Mouse (Mus musculus) CH12.LX (cell line): ENCODE measurements at regions not wholly inside any gene's neighbourhood (a gene's known extent, or its start where the extent isn't known, plus 50 kb on each side); places are given as distances from the start of the nearest gene placed in this dataset.

Source experiments
- DNase-seq: peaks from one replicate; pipeline ENCODE4 v3.0.0-alpha.2; 2013; ENCODE audit errors: extremely low read depth
- H3K27ac ChIP-seq: 2 replicates; pipeline ENCODE4 v1.5.1; 2012; ENCODE audit warnings: low read depth, mild to moderate bottlenecking, control low read depth, moderate library complexity; ENCODE audit not compliant: insufficient read depth
- H3K27me3 ChIP-seq: replicated peaks from 2 replicates; pipeline ENCODE3; 2012; ENCODE audit warnings: inconsistent platforms
- H3K36me3 ChIP-seq, 2 experiments: replicated peaks in 1 of 2; 2 replicates each; pipeline versions ENCODE3 to v1.6.1; 2012; ENCODE audit warnings: inconsistent platforms in 1 of 2, low read length in 1 of 2, mild to moderate bottlenecking in 1 of 2, mixed read lengths in 1 of 2, moderate library complexity in 1 of 2; ENCODE audit not compliant: control insufficient read depth in 1 of 2, insufficient read depth in 1 of 2
- H3K4me1 ChIP-seq, 2 experiments: 2 replicates each; pipeline ENCODE4 v1.6.1; 2012; ENCODE audit warnings: inconsistent platforms in 1 of 2, moderate library complexity in 1 of 2; ENCODE audit not compliant: insufficient read depth in 2 of 2, control insufficient read depth in 1 of 2
- H3K4me2 ChIP-seq: 2 replicates; pipeline ENCODE4 v1.6.1; 2012; ENCODE audit warnings: low read depth, mild to moderate bottlenecking, control low read depth; ENCODE audit not compliant: poor library complexity, insufficient read depth, severe bottlenecking
- H3K4me3 ChIP-seq, 3 experiments: fragments of 150-350 bp in 1 of 3; sonication (generic) in 1 of 3; replicated peaks in 1 of 3; 2 replicates each; pipeline versions ENCODE3 to v1.5.1; 2011 to 2012; ENCODE audit warnings: low read depth in 2 of 3, low read length in 2 of 3, mild to moderate bottlenecking in 2 of 3, moderate library complexity in 2 of 3, control low read depth in 1 of 3, improper control_type of control experiment in 1 of 3, inconsistent platforms in 1 of 3, mixed read lengths in 1 of 3; ENCODE audit not compliant: poor library complexity in 1 of 3
- H3K79me2 ChIP-seq: replicated peaks from 2 replicates; pipeline ENCODE4 v1.6.1; 2012; ENCODE audit warnings: mild to moderate bottlenecking, moderate library complexity; ENCODE audit not compliant: control insufficient read depth, poor library complexity, insufficient read depth, severe bottlenecking; ENCODE audit errors: extremely low read depth
- H3K9ac ChIP-seq: 2 replicates; pipeline ENCODE4 v1.6.1; 2012; ENCODE audit warnings: low read depth, mild to moderate bottlenecking, control low read depth, moderate library complexity; ENCODE audit not compliant: insufficient read depth
- H3K9me3 ChIP-seq: replicated peaks from 2 replicates; pipeline ENCODE3; 2012; ENCODE audit warnings: low read length, inconsistent platforms, mixed read lengths
- CTCF ChIP-seq, 2 experiments: IDR thresholded peaks in 1 of 2; conservative IDR thresholded peaks in 1 of 2; 2 replicates each; pipeline ENCODE4 v1.5.1; 2011 to 2012; ENCODE audit warnings: low read depth in 2 of 2, low read length in 2 of 2, improper control_type of control experiment in 1 of 2, inconsistent platforms in 1 of 2, mild to moderate bottlenecking in 1 of 2, moderate library complexity in 1 of 2
- ELF1 ChIP-seq: IDR thresholded peaks from 2 replicates; pipeline ENCODE4 v1.6.1; 2014; ENCODE audit warnings: low read depth, mild to moderate bottlenecking, inconsistent platforms, low read length, improper control_type of control experiment
- HCFC1 ChIP-seq: IDR thresholded peaks from 2 replicates; pipeline ENCODE4 v1.6.1; 2012; ENCODE audit warnings: low read depth, mild to moderate bottlenecking, inconsistent platforms, low read length, improper control_type of control experiment
- IRF4 ChIP-seq: IDR thresholded peaks from 2 replicates; pipeline ENCODE4 v1.6.1; 2014; ENCODE audit warnings: low read depth, mild to moderate bottlenecking, inconsistent platforms, low read length, improper control_type of control experiment
- JUN ChIP-seq: IDR thresholded peaks from 2 replicates; pipeline ENCODE4 v1.6.1; 2011; ENCODE audit warnings: low read depth, mild to moderate bottlenecking, low read length, improper control_type of control experiment, moderate library complexity; ENCODE audit not compliant: insufficient read depth
- JUND ChIP-seq: conservative IDR thresholded peaks from 2 replicates; pipeline ENCODE4 v1.6.1; 2011; ENCODE audit warnings: low read depth, low read length, improper control_type of control experiment
- KAT2A ChIP-seq: IDR thresholded peaks from 2 replicates; pipeline ENCODE4 v1.6.1; 2012; ENCODE audit warnings: low read length, improper control_type of control experiment, inconsistent platforms; ENCODE audit not compliant: insufficient replicate concordance
- MAFK ChIP-seq: IDR thresholded peaks from 2 replicates; pipeline ENCODE4 v1.6.1; 2011; ENCODE audit warnings: low read length, improper control_type of control experiment; ENCODE audit not compliant: insufficient replicate concordance
- MAX ChIP-seq: IDR thresholded peaks from 2 replicates; pipeline ENCODE4 v1.6.1; 2011; ENCODE audit warnings: low read length, improper control_type of control experiment
- MAZ ChIP-seq: IDR thresholded peaks from 2 replicates; pipeline ENCODE4 v1.6.1; 2012; ENCODE audit warnings: low read depth, mild to moderate bottlenecking, inconsistent platforms, low read length, improper control_type of control experiment, moderate library complexity
- MEF2A ChIP-seq: IDR thresholded peaks from 2 replicates; pipeline ENCODE4 v1.6.1; 2014; ENCODE audit warnings: low read depth, mild to moderate bottlenecking, inconsistent platforms, low read length, improper control_type of control experiment, borderline replicate concordance
- POLR2A ChIP-seq: IDR thresholded peaks from 2 replicates; pipeline ENCODE4 v1.6.1; 2011; ENCODE audit warnings: low read depth, mild to moderate bottlenecking, improper control_type of control experiment, low read length
- POLR2AphosphoS2 ChIP-seq: IDR thresholded peaks from 2 replicates; pipeline ENCODE4 v1.6.1; 2011; ENCODE audit warnings: low read depth, low read length, improper control_type of control experiment
- RCOR1 ChIP-seq: conservative IDR thresholded peaks from 2 replicates; pipeline ENCODE4 v1.6.1; 2012; ENCODE audit warnings: low read depth, mild to moderate bottlenecking, inconsistent platforms, low read length, improper control_type of control experiment
- SIN3A ChIP-seq: IDR thresholded peaks from 2 replicates; pipeline ENCODE4 v1.6.1; 2012; ENCODE audit warnings: low read length, improper control_type of control experiment, inconsistent platforms
- TBP ChIP-seq: conservative IDR thresholded peaks from 2 replicates; pipeline ENCODE4 v1.6.1; 2011; ENCODE audit warnings: low read depth, low read length, improper control_type of control experiment
- TCF12 ChIP-seq: IDR thresholded peaks from 2 replicates; pipeline ENCODE4 v1.6.1; 2014; ENCODE audit warnings: low read depth, mild to moderate bottlenecking, inconsistent platforms, low read length, improper control_type of control experiment
- USF2 ChIP-seq: conservative IDR thresholded peaks from 2 replicates; pipeline ENCODE4 v1.6.1; 2011; ENCODE audit warnings: low read depth, low read length, improper control_type of control experiment
- ZKSCAN1 ChIP-seq: IDR thresholded peaks from 2 replicates; pipeline ENCODE4 v1.6.1; 2012; ENCODE audit warnings: low read depth, inconsistent platforms, low read length, improper control_type of control experiment, borderline replicate concordance
- ZMIZ1 ChIP-seq: IDR thresholded peaks from 2 replicates; pipeline ENCODE4 v1.6.1; 2012; ENCODE audit warnings: low read depth, mild to moderate bottlenecking, inconsistent platforms, low read length, improper control_type of control experiment
- dilution Hi-C: fragments of 300-500 bp; cut with MboI; formaldehyde crosslinking; loops from 2 replicates; pipeline ENCODE4 v1.14.3; 2020; ENCODE audit warnings: low sequenced_read_pairs; ENCODE audit not compliant: extremely low pct_unique_long_range_greater_than_20kb, extremely low pct_ligation_motif_present
- in situ Hi-C: fragments of 300-500 bp; cut with MboI; formaldehyde crosslinking; loops from 3 replicates; pipeline ENCODE4 v1.14.3; 2019; ENCODE audit warnings: low sequenced_read_pairs, low pct_ligation_motif_present, low pct_unique_long_range_greater_than_20kb, mixed read lengths

DNA sequence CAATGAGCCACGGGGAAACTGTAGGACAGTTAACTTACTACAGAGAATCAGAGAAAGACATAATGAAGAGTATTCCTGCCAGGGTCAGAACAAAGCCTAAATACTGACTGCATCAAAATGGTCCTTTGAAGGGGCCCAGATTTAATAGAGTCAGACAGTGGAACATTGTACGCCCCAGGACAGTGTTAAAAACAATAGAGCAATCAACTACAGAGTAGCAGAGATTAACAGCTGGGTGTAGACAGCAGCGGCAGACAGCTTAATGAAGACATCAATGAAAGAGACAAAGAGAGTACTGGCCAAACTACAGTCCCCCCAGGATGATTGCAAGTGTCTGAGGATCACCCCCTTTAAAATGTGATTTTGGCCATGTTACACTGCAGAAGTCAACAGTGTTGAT is 183.1 kb upstream of the Lsamp start:
- TF ChIP-seq TBP (no peak), POLR2A (no peak)
- TF ChIP-seq, all 38 proteins: peak for 0
- Histone ChIP-seq H3K9ac (no peak overlapping the region), H3K4me1 (no peaks in the 10 kb centered on the region), H3K4me2 (no peak overlapping the region), H3K27me3 (no peaks in the 10 kb centered on the region), H3K36me3 (no peaks in the 10 kb centered on the region), H3K9me3 (peaks cover 36% of the 10 kb centered on the region), H3K79me2 (no peaks in the 10 kb centered on the region), H3K4me3 (no peak overlapping the region), H3K27ac (no peak overlapping the region)
- dilution Hi-C loops, result no loop called here
- in situ Hi-C loops, result no loop called here
- no peak for DNase-seq

DNA sequence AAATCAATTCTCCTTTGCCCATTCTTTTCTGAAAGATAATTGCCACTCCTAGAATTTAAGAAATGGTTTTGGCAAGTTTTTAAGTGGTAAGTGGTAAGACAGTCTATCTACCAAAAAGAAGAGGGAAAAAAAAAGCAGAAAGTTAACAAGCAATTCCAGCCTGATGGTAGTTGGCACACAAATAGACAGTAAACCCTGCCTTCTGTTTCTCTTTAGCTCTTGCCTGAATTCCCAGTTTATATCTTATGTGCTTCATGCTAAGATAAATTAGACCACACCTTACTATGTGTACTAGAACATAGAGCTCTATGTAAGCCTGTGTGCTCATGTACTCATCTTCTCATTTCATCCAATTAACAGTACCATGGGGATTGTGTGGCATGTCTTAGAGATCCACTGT is 164.0 kb upstream of the Lsamp start:
- in situ Hi-C loops, result no loop called here
- no peaks in the 10 kb centered on the region for H3K36me3 ChIP-seq
- no peak for DNase-seq
- dilution Hi-C loops, result no loop called here
- H3K4me1 ChIP-seq, result no peaks in the 10 kb centered on the region
- no peaks in the 10 kb centered on the region for H3K27me3 ChIP-seq
- H3K4me2 ChIP-seq, result no peak overlapping the region
- no peak overlapping the region for H3K27ac ChIP-seq
- no peak overlapping the region for H3K4me3 ChIP-seq
- TF ChIP-seq POLR2A (no peak), JUN (no peak), ZMIZ1 (no peak), TCF12 (no peak), SIN3A (no peak)
- H3K9me3 ChIP-seq, result peaks cover 20% of the 10 kb centered on the region
- H3K9ac ChIP-seq, result no peak overlapping the region
- no peaks in the 10 kb centered on the region for H3K79me2 ChIP-seq

GRCm38 (mm10) chr16:39834241-39834640 is 149.9 kb upstream of the Lsamp start:
- dilution Hi-C loops (no loop called here), in situ Hi-C loops (no loop called here)

More at GRCm38 (mm10) chr16:39834241-39834640, 149.9 kb upstream of the Lsamp start:
- no peak for DNase-seq
- H3K4me2 ChIP-seq, result no peak overlapping the region
- no peak overlapping the region for H3K9ac ChIP-seq
- no peaks in the 10 kb centered on the region for H3K36me3 ChIP-seq
- no peak overlapping the region for H3K4me3 ChIP-seq
- H3K27ac ChIP-seq, result no peak overlapping the region
- H3K79me2 ChIP-seq, result no peaks in the 10 kb centered on the region
- peaks cover 39% of the 10 kb centered on the region for H3K9me3 ChIP-seq
- no peak for TF ChIP-seq ZKSCAN1
- TF ChIP-seq KAT2A, result no peak
- TF ChIP-seq CTCF (conservative IDR thresholded peaks at IDR 0.05 in 1 of 2, IDR thresholded peaks at IDR 0.05 in 1 of 2; ENCODE audit: low read depth in 2 of 2, low read length in 2 of 2), result no peak
- no peak for TF ChIP-seq MAX
- TF ChIP-seq HCFC1, result no peak
- TF ChIP-seq RCOR1, result no peak
- no peak for TF ChIP-seq ELF1
- TF ChIP-seq POLR2AphosphoS2, result no peak
- TF ChIP-seq USF2, result no peak
- no peak for TF ChIP-seq TBP
- TF ChIP-seq SIN3A, result no peak
- no peak for TF ChIP-seq MEF2A
- no peak for TF ChIP-seq JUN
- no peak for TF ChIP-seq MAZ
- no peak for TF ChIP-seq IRF4
- TF ChIP-seq JUND, result no peak
- no peak for TF ChIP-seq MAFK
- H3K27me3 ChIP-seq, result no peaks in the 10 kb centered on the region
- H3K4me1 ChIP-seq, result no peaks in the 10 kb centered on the region
